Mouse (Mus musculus) gastrocnemius, postnatal 25 days (tissue): ENCODE measurements around the gene Inca1. TPM values are rescaled to one million over a fixed set of nuclear protein-coding genes. Genes with fewer than 3 reads are reported as not detected.

ENCODE experiments used
- DNase-seq: peaks from one replicate; pipeline ENCODE4 v3.0.0; 2022
- total RNA-seq, 2 experiments: library from RNA; stranded (reverse); gene quantifications; 1 replicate in 1 of 2; 2 replicates in 1 of 2; pipeline ENCODE4 v1.2.3; 2021

Gene Inca1
- total RNA-seq, 2 experiments from 2014 or later: 5.6 to 9.0 TPM

GRCm38 (mm10) chr11:70669582-70670345, 30.2 kb downstream of the Inca1 start:
- peak; percentile 74 for DNase-seq

DNA sequence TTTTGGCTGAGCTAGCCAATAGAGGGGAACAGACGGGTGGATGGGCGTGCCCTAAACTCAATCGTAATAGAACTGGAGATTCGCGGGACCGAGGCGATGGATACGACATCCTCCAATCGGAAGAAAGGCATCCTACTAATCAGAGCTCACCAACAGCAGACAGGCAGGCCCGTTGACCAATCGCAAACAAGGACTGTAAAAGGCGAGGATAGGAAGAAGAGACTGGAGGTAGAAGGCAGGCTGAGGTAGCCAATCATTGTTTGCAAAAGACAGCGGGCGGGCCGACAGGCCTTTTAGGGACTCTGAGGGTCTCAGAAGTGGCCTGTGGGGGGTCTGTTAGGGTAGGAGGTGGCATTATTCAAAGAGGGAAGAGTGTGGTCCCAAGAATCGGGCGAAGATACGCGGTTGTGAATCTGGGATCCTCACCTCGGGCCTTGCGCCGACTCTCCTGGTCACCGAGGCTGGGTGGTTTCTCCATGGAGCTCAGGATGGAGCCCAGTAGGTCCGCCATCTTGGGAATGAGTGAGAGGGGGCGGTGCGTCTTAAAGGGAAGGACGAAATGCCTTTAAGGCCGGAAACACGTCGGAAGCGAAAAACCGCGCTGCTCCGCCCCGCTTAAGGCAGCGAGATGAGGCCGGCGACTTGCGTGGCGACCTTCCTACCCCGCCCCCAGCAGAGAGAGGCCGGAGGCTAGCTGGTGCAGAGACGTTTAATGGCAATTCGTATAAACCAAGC, 31.0 kb downstream of the Inca1 start, which contains the start of gene Spag7:
Gene Spag7, minus strand, starts transcription at position 646 of the 735 bp plus-strand sequence.
- DNase-seq: peak; percentile 98

GRCm38 (mm10) chr11:70668335-70668770, 31.6 kb downstream of the Inca1 start:
- peak; percentile 84 for DNase-seq

- DNase-seq: no peak
Observed at GRCm38 (mm10) chr11:70667271-70668150, 32.4 kb downstream of the Inca1 start.

- no peak for DNase-seq
Observed at GRCm38 (mm10) chr11:70666687-70667086, 33.3 kb downstream of the Inca1 start.

DNA sequence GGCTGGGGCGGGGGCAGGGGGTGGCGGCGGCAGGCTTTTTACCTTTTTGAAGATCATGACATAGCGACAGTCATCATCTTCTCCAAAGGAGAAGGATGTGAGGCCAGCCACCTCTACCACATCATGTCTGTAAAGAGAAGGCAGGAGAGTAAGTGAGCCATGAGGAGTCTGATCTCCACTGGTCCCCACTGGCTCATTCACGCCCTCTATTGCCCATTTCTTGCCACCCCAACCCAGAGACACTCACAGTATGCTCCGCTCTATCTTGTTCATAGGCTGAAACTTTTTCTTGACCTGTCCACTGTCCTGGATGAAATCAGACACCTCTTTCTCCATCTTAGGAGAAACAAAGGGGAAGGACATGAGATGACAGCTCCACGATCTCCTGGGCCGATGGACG, 35.2 kb downstream of the Inca1 start:
- no peak for DNase-seq

GRCm38 (mm10) chr11:70663957-70664356, 36.0 kb downstream of the Inca1 start:
- DNase-seq: peak; percentile 64

GRCm38 (mm10) chr11:70663101-70663500, 36.9 kb downstream of the Inca1 start:
- DNase-seq: no peak

DNA sequence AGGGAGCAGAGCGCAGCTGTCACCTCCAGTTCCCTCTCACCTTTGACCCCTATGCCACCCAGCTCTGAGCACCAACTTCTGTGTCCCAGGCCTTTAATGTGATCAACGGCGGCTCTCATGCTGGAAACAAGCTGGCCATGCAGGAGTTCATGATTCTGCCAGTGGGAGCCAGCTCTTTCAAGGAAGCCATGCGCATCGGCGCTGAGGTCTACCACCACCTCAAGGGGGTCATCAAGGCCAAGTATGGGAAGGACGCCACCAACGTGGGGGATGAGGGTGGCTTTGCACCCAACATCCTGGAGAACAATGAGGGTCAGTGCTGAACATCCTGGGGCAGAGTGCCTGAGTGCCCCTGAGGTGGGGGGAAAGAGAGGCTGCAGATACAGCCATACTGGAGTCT, 39.4 kb downstream of the Inca1 start:
- no peak for DNase-seq

GRCm38 (mm10) chr11:70658942-70659341, 41.0 kb downstream of the Inca1 start:
- DNase-seq: no peak

DNA sequence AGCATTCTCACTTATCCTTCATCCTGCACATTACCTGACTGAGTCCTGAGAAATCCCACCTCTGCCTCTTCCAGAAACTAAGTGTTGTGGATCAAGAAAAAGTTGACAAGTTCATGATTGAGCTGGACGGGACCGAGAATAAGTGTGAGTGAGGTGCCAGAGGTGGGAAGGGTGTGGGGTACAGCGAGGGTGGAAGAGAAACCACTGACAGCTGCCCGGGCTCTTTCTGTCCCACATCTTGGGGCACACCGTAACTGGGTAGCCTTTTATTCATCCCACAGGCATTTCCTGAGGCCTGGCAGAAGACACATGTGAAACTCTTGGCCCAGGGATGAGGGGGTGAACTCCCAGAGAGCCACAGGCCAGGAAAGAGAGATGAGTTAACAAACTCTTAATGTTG, 41.4 kb downstream of the Inca1 start:
- DNase-seq: no peak

DNA sequence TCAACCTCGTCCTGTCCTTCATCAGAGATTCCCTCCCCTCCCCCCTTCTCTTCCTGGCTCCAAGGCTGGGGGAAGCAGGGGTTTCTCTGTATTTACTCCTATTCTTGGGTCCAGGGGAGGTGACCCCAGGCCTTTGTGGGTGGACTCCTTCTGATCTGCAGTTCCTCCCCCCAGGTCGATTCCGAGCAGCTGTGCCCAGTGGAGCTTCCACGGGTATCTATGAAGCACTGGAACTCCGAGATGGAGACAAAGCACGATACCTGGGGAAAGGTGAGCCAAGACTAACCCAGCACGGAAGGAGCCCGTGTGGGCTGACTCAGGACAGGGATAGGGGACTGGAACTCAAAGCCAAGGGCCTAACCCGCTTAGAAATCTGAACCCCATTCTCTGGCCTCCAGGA, 42.0 kb downstream of the Inca1 start:
- DNase-seq: no peak

DNA sequence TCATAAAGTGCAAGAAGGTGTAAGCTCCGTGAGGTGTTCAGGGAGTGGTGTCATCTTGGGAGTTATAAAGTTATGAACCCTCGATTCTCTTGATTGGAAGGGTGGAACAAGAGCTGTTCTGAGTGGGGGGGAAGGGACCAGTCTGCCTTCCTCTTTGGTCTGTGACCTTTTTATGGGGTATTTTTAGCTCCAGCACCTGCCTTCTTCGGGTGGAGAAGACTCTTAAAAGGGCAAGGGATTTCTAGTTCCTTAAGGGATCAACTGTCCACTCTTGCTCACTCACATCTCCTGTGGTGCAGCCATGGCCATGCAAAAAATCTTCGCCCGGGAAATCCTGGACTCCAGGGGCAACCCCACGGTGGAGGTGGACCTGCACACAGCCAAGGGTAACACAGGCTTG, 42.4 kb downstream of the Inca1 start:
- DNase-seq: peak; percentile 57

DNA sequence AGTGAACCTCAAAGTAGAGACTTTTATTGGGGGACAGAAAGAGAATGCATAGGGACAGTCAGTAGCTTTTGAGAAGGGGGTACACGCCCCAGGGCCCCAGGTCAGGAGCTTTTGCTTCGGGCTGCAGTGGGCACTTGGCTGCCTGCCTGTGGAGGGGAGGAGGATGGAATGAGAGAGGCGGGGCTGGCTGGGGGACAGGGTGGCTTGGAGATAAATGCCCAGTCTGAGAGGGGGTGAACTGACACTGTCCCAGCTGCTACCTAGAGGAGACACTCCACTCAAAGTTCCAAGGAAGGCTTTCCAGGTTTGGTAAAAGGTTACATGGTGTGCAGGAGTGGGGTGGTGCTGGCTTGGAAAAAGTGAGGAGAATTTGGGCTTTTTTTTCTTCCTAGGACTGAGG, 43.0 kb downstream of the Inca1 start, which contains the start of gene Eno3:
Gene Eno3, plus strand, starts transcription at position 239 of the 400 bp plus-strand sequence.
- DNase-seq: peak; percentile 79

GRCm38 (mm10) chr11:70656456-70656927, 43.5 kb downstream of the Inca1 start:
- DNase-seq: peak; percentile 86

DNA sequence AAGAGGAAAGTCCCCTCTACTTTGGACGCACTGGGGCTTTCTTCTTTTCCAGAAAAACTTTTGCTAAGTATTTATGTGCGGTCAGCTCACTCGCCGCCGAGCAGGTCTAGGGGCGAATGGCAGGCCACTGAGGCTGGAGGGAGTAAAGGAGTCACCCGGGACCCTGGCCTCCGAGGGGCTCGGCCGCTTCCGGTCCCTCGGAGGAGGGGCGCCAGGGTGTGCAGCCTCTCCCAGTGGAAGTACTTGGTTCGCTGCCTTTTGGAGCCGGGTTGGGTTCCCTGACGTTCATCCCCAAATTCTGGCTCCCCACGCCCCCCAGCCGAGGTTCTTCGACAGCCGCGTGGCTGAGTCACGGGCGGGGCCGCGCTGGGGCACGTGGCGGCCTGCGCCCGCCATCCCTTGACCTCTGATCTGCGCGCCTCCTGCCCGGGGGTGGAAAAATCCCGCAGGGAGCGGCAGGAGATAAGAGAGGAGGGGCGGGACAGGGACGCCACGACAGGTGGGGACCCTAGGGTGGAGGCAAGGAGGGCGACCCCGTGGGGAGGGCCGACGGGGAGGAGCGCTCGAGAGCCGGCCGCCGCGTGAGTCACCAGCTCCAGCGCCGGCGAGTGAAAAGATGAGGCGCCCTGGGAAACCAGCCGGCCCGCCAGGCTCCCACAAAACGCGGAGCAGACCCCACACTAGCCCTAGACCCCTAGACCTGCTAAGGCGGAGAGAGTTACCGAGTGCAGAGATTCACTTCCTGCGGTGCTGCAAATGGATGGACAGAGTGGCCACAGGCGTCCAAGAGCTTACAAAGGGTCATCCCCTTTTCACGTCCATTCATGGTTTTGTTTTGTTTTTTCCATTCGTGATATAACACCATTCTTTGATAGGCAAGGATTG, 44.1 kb downstream of the Inca1 start:
- DNase-seq: peak; percentile 79

- peak; percentile 91 for DNase-seq
Observed at GRCm38 (mm10) chr11:70654923-70655570, 44.9 kb downstream of the Inca1 start.

DNA sequence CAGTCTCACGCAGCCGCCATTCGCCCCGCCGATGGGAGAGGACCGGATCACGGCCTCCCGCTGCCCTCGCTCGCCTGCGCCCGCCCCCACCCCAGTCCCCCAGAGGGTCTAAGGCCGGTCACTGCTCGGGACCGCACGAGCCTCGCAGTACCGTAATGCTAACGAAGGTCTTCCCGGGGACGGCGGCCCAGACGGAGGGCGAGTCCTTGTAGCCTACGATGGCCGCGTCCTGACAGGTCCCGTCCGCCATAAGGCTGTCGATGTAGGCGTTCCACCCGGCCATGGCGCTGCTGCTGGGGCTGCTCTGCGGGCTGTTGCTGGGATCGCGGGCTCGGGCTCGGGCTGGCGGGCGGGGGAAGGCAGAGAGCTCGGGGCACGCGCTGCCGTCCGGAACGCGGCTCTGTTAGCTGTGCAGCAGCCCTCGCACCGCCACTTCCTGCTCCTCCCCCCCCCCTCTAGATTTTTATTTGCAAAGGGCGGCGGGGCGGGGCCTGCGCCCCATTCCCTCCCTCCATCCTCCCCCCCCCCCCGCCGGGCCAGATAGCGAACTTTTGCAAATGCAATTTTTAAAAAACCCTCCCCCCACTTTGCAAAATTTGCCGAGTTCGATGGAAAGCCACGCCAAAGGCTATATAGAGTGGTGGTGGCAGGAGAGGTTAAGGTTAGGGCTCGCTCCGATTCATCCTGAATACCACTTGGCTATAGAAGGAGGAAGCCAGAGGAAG, 45.6 kb downstream of the Inca1 start, which contains the start of gene Pfn1:
Gene Pfn1, minus strand, starts transcription at position 447 of the 725 bp plus-strand sequence.
- DNase-seq: peak; percentile 85

GRCm38 (mm10) chr11:70653345-70654197, 46.4 kb downstream of the Inca1 start:
- peak; percentile 72 for DNase-seq
